Mouse (Mus musculus) heart, postnatal 0 days (tissue): Measurements from ENCODE around the gene Gstt1.

ENCODE experiments used
- CTCF ChIP-seq: IDR thresholded peaks from 2 replicates; pipeline ENCODE4 v1.5.1; 2016; ENCODE audit warnings: antibody characterized with exemption, control low read depth, low read depth
- EP300 ChIP-seq: IDR thresholded peaks from 2 replicates; pipeline ENCODE4 v1.6.1; 2016; ENCODE audit warnings: antibody characterized with exemption, low read depth

DNA sequence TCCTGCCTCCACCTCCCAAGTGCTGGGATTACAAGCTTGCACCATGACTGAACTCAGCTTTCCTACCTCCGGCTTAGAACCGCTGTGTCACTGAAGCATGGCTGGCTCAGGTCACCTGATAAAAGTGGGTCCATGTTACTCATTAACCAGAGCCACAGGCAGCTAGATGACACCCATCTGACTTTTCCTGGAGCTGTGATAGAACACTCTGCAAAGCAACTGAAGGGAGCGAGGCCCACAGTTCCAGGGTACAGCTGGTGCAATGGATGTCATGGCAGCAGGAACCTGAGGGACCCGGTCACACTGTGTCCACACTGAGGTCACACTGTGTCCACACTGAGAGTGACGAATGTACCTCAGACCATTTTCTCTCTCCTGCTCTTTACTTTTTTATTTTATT, 8.5 kb downstream of the Gstt1 start:
- TF ChIP-seq EP300 (no peak), CTCF (no peak)
